Mouse (Mus musculus): Measurements from ENCODE around the gene Timm17b. TPM values are rescaled to one million over a fixed set of nuclear protein-coding genes. Genes with fewer than 3 reads are reported as not detected.

Gene Timm17b
- 52.3 and 170 TPM in 2 replicates for polyA plus RNA-seq (2012; ENCODE audit: low replicate concordance)

DNA sequence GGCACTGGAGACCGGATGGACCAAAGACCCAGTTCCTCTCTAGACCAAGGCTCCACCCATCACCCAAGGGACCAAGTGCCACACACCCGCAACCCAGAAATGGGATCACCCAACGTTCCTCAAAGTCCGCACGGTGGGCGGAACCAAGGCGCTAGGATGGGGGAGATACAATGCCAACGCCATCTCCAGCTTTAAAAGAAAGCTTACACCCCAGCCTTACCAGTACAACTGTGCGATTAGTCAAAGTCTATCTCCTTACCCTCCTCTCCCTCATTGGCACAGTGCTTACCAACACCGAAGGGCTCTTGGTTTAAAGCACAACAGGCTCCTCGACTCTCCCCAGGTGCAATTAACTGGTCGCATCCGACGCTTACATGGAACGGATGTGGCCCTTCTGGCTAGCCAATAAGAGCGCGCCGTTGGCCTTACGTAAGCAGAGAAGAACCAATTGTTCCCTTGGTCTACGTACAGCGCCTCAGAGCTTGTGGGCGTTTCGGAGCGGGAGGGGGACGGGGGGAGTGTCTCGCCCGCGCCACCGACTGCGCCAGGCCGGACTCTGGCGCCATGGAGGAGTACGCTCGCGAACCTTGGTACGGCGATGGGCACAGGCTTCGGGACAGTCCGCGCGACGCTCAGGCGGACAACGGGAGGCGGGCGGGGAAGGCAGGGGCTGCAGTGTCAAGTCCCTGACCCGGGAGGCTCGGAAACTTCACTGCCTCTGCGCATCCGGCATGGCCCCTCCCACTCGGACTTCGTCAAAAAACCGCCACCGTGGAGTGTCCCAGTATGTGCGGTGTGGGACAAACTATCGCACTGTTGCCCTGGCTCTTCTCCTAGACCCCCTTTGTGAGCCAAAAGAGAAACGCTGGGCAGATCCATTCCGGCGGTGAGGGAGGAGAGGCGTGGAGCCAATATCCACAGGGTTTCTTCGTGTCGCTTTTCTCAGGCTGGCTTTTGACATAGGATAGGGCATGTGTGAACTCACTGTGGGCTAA is at the start of gene Timm17b, which contains the start of gene Pqbp1:
TSS of gene Timm17b (plus strand) at position 478 of the 995 bp plus-strand sequence.
TSS of gene Pqbp1 (minus strand) at position 390 of the 995 bp plus-strand sequence.

DNA sequence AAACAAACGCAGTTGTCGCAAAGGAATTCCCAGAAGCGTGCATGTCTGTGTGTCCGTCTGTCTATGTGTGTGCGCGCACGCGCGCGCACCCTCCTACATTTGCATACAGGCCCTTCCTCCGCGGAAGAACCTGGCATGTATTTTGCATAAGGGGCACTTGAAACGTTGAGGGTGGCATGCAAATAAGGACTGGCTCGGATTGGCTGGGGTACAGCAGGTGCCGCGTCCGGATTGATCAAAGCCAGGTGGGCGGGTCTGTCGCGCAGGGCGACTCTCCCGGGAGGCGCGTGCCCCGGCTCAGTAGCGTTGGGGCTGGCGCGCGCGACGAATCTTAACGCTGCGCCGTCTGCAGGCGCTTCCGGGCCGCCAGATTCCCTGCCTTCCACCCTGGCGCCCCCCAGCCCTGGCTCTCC is 21.1 kb upstream of the Timm17b start, which contains the start of gene Pim2:
TSS of gene Pim2 (plus strand) at position 256 of the 413 bp plus-strand sequence.

DNA sequence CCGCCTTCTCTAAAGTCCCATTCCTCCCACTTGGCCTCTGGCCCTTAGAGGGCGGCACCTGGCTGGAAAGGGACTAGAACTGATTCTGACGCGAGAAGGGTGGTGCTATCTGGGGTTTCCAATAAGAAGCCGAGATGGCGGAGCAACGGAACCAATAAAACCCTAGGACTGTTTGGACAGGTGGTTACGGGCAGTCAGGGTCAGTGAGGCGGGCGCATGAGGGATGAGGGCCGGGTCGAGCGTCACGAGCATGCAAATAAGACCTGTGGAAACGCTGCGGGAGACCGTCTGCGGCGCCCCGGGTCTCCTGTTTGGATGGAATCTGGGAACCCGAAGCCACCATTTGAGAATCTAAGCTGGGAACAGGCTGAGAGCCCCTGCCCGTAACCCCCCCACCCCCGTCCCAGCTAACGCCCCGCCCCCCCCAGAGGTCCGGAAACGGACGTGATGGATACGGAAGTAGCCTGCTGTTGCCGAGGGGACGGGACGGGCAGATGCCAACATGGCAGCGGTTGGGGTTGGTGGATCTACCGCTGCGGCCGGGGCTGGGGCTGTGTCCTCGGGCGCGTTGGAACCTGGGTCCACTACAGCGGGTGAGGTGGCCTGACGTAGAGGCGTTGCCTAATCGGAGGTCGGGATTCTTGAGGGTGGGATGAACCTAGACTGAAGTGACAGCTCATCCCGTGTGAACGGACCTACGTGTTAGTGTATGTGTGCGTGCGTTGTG is 15.2 kb upstream of the Timm17b start, which contains the start of gene Slc35a2:
TSS of gene Slc35a2 (plus strand) at position 188 of the 727 bp plus-strand sequence.

DNA sequence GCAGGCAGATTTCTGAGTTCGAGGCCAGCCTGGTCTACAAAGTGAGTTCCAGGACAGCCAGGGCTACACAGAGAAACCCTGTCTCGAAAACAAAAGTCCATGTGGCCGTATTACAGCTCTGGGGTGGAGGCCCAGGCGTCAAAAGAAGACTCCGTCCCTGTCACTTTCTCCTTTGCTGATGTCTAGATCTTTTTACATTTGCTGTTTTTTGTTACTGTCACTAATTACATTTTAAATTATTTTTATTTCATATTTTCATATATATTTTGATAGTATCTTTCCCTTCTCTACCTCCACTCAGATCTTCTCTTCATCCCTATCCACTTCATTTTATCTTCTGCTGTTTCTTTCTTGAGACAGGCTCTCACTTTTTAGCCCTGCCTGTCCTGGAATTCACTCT is 8.6 kb downstream of the Timm17b start, which contains the start of gene Gm10491:
TSS of gene Gm10491 (minus strand) at position 101 of the 400 bp plus-strand sequence.

DNA sequence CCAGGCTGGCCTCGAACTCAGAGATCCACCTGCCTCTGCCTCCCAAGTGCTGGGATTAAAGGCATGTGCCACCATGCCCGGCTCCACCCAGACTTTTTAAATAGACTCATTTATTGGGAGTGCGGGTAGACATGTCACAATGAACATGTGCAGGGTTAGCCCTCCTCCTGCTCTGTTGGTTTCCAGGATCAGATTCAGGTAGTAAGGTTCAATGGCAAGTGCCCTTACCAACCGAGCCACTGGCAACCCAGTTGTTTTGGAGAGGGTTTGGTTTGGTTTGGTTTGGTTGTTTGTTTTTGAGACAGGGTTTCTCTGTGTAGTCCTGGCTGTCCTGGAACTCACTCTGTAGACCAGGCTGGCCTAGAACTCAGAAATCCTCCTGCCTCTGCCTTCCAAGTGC is 10.1 kb downstream of the Timm17b start, which contains the start of gene Gm10490:
TSS of gene Gm10490 (plus strand) at position 301 of the 400 bp plus-strand sequence.

DNA sequence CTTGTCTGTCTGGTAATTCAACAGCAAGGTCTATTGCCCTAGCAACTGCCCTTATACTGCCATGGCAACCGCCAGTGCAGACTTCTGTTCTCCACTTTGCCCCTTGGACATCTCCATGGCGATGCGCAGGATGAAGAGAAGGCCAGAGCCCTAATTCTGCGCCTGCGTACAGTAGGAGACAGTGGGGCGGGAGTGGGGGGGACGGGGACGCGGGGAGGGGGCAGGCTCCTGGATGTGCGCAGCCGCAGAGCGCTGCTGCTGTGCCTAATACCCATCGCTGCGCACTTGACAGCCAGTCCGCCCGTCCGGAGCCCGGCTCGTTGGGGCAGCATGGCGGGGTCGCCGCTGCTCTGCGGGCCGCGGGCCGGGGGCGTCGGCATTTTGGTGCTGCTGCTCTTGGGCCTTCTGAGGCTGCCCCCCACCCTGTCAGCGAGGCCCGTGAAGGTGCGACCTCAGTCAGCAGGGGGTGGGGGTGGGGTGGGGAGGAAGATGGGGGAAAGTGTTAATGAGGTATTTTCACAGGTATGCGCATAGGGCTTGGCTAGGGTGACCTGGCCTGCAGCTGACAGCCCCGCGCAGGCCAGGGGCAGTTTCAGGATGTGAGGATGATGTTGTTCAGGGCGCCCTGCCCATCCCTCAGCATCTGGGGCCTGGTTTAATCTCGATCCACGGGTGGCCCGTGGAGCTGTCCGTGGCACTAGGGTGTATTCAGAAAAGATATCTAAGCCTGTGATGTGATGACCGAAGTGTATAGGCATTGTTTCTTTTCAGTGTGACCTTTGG is 20.6 kb downstream of the Timm17b start, which contains the start of gene Pcsk1n:
TSS of gene Pcsk1n (plus strand) at position 222 of the 783 bp plus-strand sequence.

DNA sequence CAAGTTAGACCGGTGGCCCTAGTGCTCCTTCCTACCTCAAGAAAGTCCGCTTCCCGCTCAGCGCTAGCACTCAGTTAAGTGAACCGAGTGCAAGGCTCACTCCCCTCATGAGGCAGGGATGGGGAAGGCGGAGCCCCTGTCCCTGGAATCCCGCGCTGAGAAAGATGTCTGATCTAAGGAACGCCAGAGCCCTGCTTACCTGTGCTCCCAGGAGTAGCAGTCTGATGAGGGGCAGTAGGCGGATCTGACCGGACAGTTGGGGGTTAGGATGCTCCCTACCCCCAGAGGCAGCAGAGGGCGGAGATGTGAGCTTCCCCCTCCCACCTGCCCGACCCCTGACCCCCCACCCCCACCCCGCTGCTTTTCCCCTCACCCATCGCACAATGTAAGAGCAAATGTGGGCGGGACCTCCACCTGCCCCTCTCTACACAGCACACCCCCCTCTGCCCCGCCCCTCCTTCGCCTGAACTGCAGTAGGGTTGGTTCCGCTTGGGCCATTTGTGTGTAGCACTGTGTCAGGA is 29.2 kb downstream of the Timm17b start, which contains the start of gene Eras:
TSS of gene Eras (minus strand) at position 338 of the 521 bp plus-strand sequence.

DNA sequence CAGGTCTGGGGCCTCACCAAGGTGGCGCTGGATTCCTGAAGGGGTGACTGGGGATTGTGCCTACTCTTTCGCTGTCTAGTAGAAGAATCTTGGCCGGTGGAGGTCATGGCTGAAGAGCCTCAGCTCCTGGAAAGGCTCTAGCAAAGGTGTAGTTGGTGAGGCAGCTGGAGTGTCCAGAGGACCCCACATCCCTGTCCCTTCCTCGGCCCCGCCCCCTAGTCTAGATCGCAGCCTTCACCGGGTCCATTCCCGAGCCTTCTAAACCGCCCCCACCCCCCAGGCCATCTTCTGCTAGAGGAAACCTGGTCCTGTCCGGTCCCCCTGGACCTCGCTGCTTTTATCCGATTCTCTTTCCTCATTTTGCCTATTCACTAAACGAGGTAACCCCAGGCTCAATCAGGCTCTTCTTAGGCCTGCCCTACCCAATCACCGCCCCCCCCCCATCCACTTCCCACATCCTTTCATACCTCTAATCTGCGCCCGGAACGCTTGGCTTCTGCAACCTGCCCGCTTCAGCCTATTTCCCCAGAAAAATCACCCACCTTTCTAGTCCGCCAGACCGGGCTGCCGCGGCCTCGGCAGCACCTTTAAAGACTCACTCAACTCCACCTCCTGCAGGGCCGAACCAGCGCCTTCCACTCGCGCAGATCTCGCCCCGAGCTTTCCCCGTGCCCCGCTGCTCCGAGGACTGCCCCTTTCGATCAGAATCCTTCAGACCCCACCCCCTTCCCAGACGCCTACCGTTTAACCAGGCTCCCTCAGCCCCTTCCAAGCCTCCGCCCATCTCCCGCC is 48.1 kb downstream of the Timm17b start, which contains the start of gene Hdac6:
TSS of gene Hdac6 (minus strand) at position 782 of the 792 bp plus-strand sequence.

Other genes with a start within 250 kb of the Timm17b start
- 10.3 and 16.1 TPM in 2 replicates for gene Prickle3, start 242.1 kb upstream of the Timm17b start, polyA plus RNA-seq (2012; ENCODE audit: low replicate concordance)
- 27.4 and 44.2 TPM in 2 replicates for gene Plp2, start 228.0 kb upstream of the Timm17b start, polyA plus RNA-seq (2012; ENCODE audit: low replicate concordance)
- gene Magix, start 218.1 kb upstream of the Timm17b start, polyA plus RNA-seq (2012; ENCODE audit: low replicate concordance): not detected in 2 replicates
- gene Gpkow, start 202.2 kb upstream of the Timm17b start, polyA plus RNA-seq (2012; ENCODE audit: low replicate concordance): 1.3 and 5.0 TPM in 2 replicates
- 6.8 and 9.2 TPM in 2 replicates for gene Wdr45, start 185.0 kb upstream of the Timm17b start, polyA plus RNA-seq (2012; ENCODE audit: low replicate concordance)
- gene Gm45208, start 177.1 kb upstream of the Timm17b start, polyA plus RNA-seq (2012; ENCODE audit: low replicate concordance): 2.4 and 4.0 TPM in 2 replicates
- 10.4 and 37.4 TPM in 2 replicates for gene Praf2, start 170.9 kb upstream of the Timm17b start, polyA plus RNA-seq (2012; ENCODE audit: low replicate concordance)
- gene Ccdc120, start 148.5 kb upstream of the Timm17b start, polyA plus RNA-seq (2012; ENCODE audit: low replicate concordance): 6.0 and 7.0 TPM in 2 replicates
- gene Tfe3, start 136.8 kb upstream of the Timm17b start, polyA plus RNA-seq (2012; ENCODE audit: low replicate concordance): 27.7 and 78.0 TPM in 2 replicates
- gene Gripap1, start 109.6 kb upstream of the Timm17b start, polyA plus RNA-seq (2012; ENCODE audit: low replicate concordance): 24.0 and 30.6 TPM in 2 replicates
- gene Kcnd1, start 77.1 kb upstream of the Timm17b start, polyA plus RNA-seq (2012; ENCODE audit: low replicate concordance): 0.39 and 1.3 TPM in 2 replicates
- 121 and 187 TPM in 2 replicates for gene Otud5, start 58.0 kb upstream of the Timm17b start, polyA plus RNA-seq (2012; ENCODE audit: low replicate concordance)
- gene Pim2, start 21.1 kb upstream of the Timm17b start, polyA plus RNA-seq (2012; ENCODE audit: low replicate concordance): 50.3 and 75.5 TPM in 2 replicates
- 54.3 and 118 TPM in 2 replicates for gene Slc35a2, start 15.3 kb upstream of the Timm17b start, polyA plus RNA-seq (2012; ENCODE audit: low replicate concordance)
- gene Pqbp1, start 88 bp upstream of the Timm17b start, polyA plus RNA-seq (2012; ENCODE audit: low replicate concordance): 133 and 190 TPM in 2 replicates
- not detected in 2 replicates for gene Gm10491, start 8.5 kb downstream of the Timm17b start, polyA plus RNA-seq (2012; ENCODE audit: low replicate concordance)
- not detected in 2 replicates for gene Gm10490, start 10.2 kb downstream of the Timm17b start, polyA plus RNA-seq (2012; ENCODE audit: low replicate concordance)
- 0.33 TPM in 1 of 2 replicates, not detected in the other for gene Pcsk1n, start 20.5 kb downstream of the Timm17b start, polyA plus RNA-seq (2012; ENCODE audit: low replicate concordance)
- gene Eras, start 29.2 kb downstream of the Timm17b start, polyA plus RNA-seq (2012; ENCODE audit: low replicate concordance): not detected in 2 replicates
- 3.7 and 5.1 TPM in 2 replicates for gene Hdac6, start 48.5 kb downstream of the Timm17b start, polyA plus RNA-seq (2012; ENCODE audit: low replicate concordance)
- 77.8 and 320 TPM in 2 replicates for gene Gata1, start 78.7 kb downstream of the Timm17b start, polyA plus RNA-seq (2012; ENCODE audit: low replicate concordance)
- gene Glod5, start 119.1 kb downstream of the Timm17b start, polyA plus RNA-seq (2012; ENCODE audit: low replicate concordance): not detected in 2 replicates
- gene Suv39h1, start 175.4 kb downstream of the Timm17b start, polyA plus RNA-seq (2012; ENCODE audit: low replicate concordance): 4.4 and 12.7 TPM in 2 replicates
- 122 and 255 TPM in 2 replicates for gene Was, start 191.1 kb downstream of the Timm17b start, polyA plus RNA-seq (2012; ENCODE audit: low replicate concordance)
- gene Wdr13, start 233.5 kb downstream of the Timm17b start, polyA plus RNA-seq (2012; ENCODE audit: low replicate concordance): 15.5 and 28.1 TPM in 2 replicates
- 19.3 and 54.0 TPM in 2 replicates for gene Rbm3, start 246.5 kb downstream of the Timm17b start, polyA plus RNA-seq (2012; ENCODE audit: low replicate concordance)

Measured in leukemia stem cell, adult 10-12 weeks (primary cell).